Mouse (Mus musculus) liver, adult 2 months (tissue): Measurements from ENCODE around the gene Abcc8.

Source experiments
- CTCF ChIP-seq: fragments of 200-500 bp; IDR thresholded peaks from 2 replicates; pipeline ENCODE4 v1.5.1; 2011; ENCODE audit warnings: low read depth, low read length, control low read depth
- POLR2A ChIP-seq: fragments of 200-500 bp; IDR thresholded peaks from 2 replicates; pipeline ENCODE4 v1.6.1; 2011; ENCODE audit warnings: low read length, control low read depth; ENCODE audit not compliant: insufficient read depth; ENCODE audit errors: extremely low read depth

DNA sequence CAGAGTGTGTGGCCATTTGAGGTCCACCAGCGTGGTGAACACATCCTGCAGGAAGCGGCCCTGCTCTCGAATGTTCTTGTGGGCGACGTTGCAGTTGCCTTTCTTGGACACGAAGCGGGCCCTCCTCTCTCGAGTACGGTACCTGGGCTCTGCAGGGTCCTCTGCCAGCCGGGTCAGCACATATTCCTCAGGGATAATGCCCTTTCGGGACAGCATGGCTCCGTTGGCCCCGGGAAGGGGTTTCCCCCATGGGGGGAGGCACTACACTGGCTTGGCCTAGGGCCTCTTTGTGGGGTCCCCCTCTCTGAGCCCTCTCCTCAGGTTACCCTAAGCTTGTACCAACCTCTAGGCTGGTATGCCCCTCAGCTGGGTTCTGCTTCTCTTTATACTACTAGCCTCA is 80.2 kb downstream of the Abcc8 start:
- TF ChIP-seq CTCF (no peak), POLR2A (no peak)
